Mouse (Mus musculus): ENCODE results near the gene Atf2.

DNA sequence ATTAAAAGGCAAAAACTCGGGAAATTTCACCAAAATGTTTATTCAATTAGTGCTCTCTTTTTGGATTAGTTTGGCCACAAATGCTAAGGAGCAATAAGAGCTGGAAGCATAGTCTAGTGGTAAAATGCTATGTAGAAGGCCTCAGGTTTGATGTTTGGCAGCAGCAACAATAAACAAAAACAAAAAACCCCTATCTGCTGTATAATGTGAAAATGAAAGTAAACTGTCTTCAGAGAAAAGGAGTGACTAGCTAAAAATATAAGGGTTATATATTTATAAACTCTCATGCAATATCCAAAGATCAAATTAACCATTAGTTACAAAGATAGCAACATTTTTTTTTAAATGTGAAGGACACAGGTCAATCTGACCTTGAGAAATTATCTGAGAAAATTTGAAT is 36.2 kb downstream of the Atf2 start:
- TF ChIP-seq CTCF (conservative IDR thresholded peaks at IDR 0.05; ENCODE audit: insufficient read depth, insufficient read length, low read depth, low read length) (no peak), POLR2A (IDR thresholded peaks at IDR 0.05; ENCODE audit: low read depth, low read length) (no peak)

Measured in kidney, adult 2 months (tissue).